Comparison of ENCODE assay signal across 17 mouse cellular contexts in the genomic region with DNA sequence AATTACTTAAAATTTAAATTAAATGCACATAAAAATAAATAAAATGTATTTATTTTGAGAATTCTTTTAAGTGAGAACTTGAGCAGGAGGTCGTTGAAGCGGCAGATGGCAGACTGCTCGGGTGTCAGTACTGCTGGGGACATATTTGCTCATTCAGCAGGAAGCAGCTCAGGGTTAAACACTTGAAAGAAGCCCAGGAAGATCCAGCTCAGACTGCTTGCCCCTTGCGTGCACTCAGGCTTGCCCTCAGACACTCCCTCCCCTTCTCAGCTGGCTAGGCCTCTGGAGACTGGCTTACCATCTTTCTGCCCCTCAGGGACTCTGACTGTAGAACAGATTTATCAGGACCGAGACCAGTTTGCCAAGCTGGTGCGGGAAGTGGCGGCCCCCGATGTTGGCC.
"Had no signal": no experiment of that assay in that cellular context is flagged by ENCODE, and none has a peak within 500 bp of the region (broad histone marks: within the 10 kb centered on the region; RNA-seq: fewer than 3 reads in every experiment).

No protein-coding gene starts in this region.

- H3K9ac ChIP-seq: limb, embryonic 12.5 days; limb, embryonic 15.5 days; stomach, embryonic 15.5 days had no signal

- H3K9me3 ChIP-seq: limb, embryonic 12.5 days; limb, embryonic 15.5 days; liver, embryonic 12.5 days; stomach, embryonic 15.5 days had no signal

- H3K27ac ChIP-seq: layer of hippocampus, adult 2 months; left cerebral cortex, adult 2 months; limb, embryonic 12.5 days; limb, embryonic 15.5 days; stomach, embryonic 15.5 days had no signal

- H3K27me3 ChIP-seq: limb, embryonic 12.5 days; limb, embryonic 15.5 days; liver, embryonic 12.5 days; stomach, embryonic 15.5 days had no signal

- ATAC-seq: intestine, postnatal 0 days; liver, embryonic 12.5 days had no signal

- H3K4me2 ChIP-seq: limb, embryonic 12.5 days; limb, embryonic 15.5 days; liver, embryonic 12.5 days; midbrain, embryonic 11.5 days; stomach, embryonic 15.5 days had no signal

- H3K4me1 ChIP-seq: stomach, embryonic 15.5 days had no signal

- DNase-seq: kidney, adult 2 months; layer of hippocampus, adult 9-11 months; lung, adult 2 months; lung, postnatal 14 days; lung, postnatal 4 days; midbrain, embryonic 14.5 days; right cerebral cortex, postnatal 25 days; spleen, adult 18-20 months; thymus, postnatal 25 days had no signal

- H3K4me3 ChIP-seq: layer of hippocampus, adult 2 months; left cerebral cortex, adult 2 months; limb, embryonic 12.5 days; limb, embryonic 15.5 days; liver, embryonic 12.5 days; stomach, embryonic 15.5 days had no signal
